Mouse (Mus musculus) liver, adult 2 months (tissue): ENCODE measurements around the gene Lman1l.

ENCODE experiments used
- CTCF ChIP-seq: fragments of 200-500 bp; IDR thresholded peaks from 2 replicates; pipeline ENCODE4 v1.5.1; 2011; ENCODE audit warnings: low read depth, low read length, control low read depth
- POLR2A ChIP-seq: fragments of 200-500 bp; IDR thresholded peaks from 2 replicates; pipeline ENCODE4 v1.6.1; 2011; ENCODE audit warnings: low read length, control low read depth; ENCODE audit not compliant: insufficient read depth; ENCODE audit errors: extremely low read depth

DNA sequence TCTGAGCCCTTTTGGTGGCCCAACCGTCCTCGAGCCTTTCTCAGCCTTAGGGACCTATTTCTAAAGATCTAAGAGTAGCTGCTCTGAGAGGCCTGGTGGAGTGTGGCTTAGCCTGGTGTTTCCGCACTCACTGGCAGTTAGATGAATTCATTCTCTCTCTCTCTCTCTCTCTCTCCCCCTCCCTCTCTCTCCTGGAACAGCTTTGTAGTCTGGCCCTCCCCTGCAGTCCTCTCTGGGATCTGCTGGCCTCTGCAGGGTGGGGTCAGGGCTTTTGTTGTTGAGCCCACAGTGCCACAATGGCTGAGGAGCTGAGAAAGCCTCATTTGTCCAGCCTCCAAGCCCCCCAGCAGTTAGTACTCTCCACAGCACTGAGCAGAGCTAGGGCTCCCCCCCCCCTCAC, 32.3 kb upstream of the Lman1l start:
- no peak for TF ChIP-seq POLR2A
- no peak for TF ChIP-seq CTCF
